Mouse (Mus musculus) C2C12 (cell line): ENCODE measurements around the gene Tm4sf20. TPM values are rescaled to one million over a fixed set of nuclear protein-coding genes. Genes with fewer than 3 reads are reported as not detected.

Experiments
- H3K27me3 ChIP-seq: one replicate; pipeline ENCODE4 v1.6.1; 2011; ENCODE audit not compliant: control insufficient read depth, insufficient read depth, insufficient read length
- H3K36me3 ChIP-seq: one replicate; pipeline ENCODE4 v1.6.1; 2011; ENCODE audit not compliant: control insufficient read depth, insufficient read depth
- H3K4me3 ChIP-seq: one replicate; pipeline ENCODE4 v1.5.1; 2011; ENCODE audit warnings: mild to moderate bottlenecking, control low read depth; ENCODE audit not compliant: poor library complexity, insufficient read depth, severe bottlenecking
- H3K79me2 ChIP-seq: one replicate; pipeline ENCODE4 v1.6.1; 2011; ENCODE audit not compliant: control insufficient read depth, insufficient read depth
- H3K79me3 ChIP-seq: one replicate; pipeline ENCODE4 v1.6.1; 2011; ENCODE audit warnings: low read depth, control low read depth
- H3ac ChIP-seq: one replicate; pipeline ENCODE3; 2011; ENCODE audit warnings: low read depth; ENCODE audit not compliant: control insufficient read depth, insufficient read length
- CEBPB ChIP-seq: IDR thresholded peaks from one replicate; pipeline ENCODE4 v1.6.1; 2011; ENCODE audit warnings: low read depth, mild to moderate bottlenecking, control low read depth, moderate library complexity
- CTCF ChIP-seq: IDR thresholded peaks from one replicate; pipeline ENCODE4 v1.5.1; 2011; ENCODE audit not compliant: control insufficient read depth, insufficient read depth, insufficient read length
- FOSL1 ChIP-seq: IDR thresholded peaks from one replicate; pipeline ENCODE4 v1.8.0; 2011; ENCODE audit warnings: mild to moderate bottlenecking, low read length; ENCODE audit not compliant: poor library complexity, insufficient read depth, severe bottlenecking
- MAX ChIP-seq: IDR thresholded peaks from one replicate; pipeline ENCODE4 v1.6.1; 2011; ENCODE audit warnings: mild to moderate bottlenecking, control low read depth
- MYOD1 ChIP-seq: IDR thresholded peaks from one replicate; pipeline ENCODE4 v1.6.1; 2011; ENCODE audit warnings: low read depth; ENCODE audit not compliant: control insufficient read depth, insufficient read length
- MYOG ChIP-seq: IDR thresholded peaks from one replicate; pipeline ENCODE4 v1.6.1; 2011; ENCODE audit not compliant: control insufficient read depth, insufficient read length; ENCODE audit errors: extremely low read depth
- USF1 ChIP-seq: IDR thresholded peaks from one replicate; pipeline ENCODE4 v1.6.1; 2011; ENCODE audit warnings: low read depth, mild to moderate bottlenecking, control low read depth, moderate library complexity
- polyA plus RNA-seq: library from polyadenylated mRNA; unstranded; fragments of >200 nt; fragmentation: generic; extraction: Trizol; gene quantifications from one replicate; pipeline ENCODE4 v1.2.1, GENCODE M21; 2012; ENCODE audit warnings: missing spikeins

Gene Tm4sf20
- polyA plus RNA-seq, 1 experiment = not detected

- H3ac ChIP-seq = no peak overlapping the region
Measured at GRCm38 (mm10) chr1:82761454-82762169, 6.6 kb downstream of the Tm4sf20 start.

GRCm38 (mm10) chr1:82759520-82759919 is 8.7 kb downstream of the Tm4sf20 start:
- H3K36me3 ChIP-seq = peaks cover 25% of the 10 kb centered on the region
- H3K4me3 ChIP-seq = no peak overlapping the region
- no peaks in the 10 kb centered on the region for H3K79me3 ChIP-seq
- no peaks in the 10 kb centered on the region for H3K27me3 ChIP-seq
- no peak overlapping the region for H3ac ChIP-seq
- no peaks in the 10 kb centered on the region for H3K79me2 ChIP-seq
- TF ChIP-seq MYOG = no peak
- no peak for TF ChIP-seq CEBPB
- no peak for TF ChIP-seq MYOD1
- TF ChIP-seq FOSL1 = no peak
- TF ChIP-seq USF1 = no peak
- no peak for TF ChIP-seq MAX
- TF ChIP-seq CTCF = no peak

More at GRCm38 (mm10) chr1:82761454-82762169, 6.6 kb downstream of the Tm4sf20 start:
- Histone ChIP-seq H3K27me3 (no peaks in the 10 kb centered on the region), H3K79me3 (no peaks in the 10 kb centered on the region), H3K79me2 (no peaks in the 10 kb centered on the region), H3K4me3 (no peak overlapping the region), H3K36me3 (peaks cover 17% of the 10 kb centered on the region)
- TF ChIP-seq CEBPB (no peak), MAX (no peak), FOSL1 (no peak), USF1 (no peak)

- H3K36me3 ChIP-seq = peaks cover 43% of the 10 kb centered on the region
Measured at GRCm38 (mm10) chr1:82747714-82748452, 20.4 kb downstream of the Tm4sf20 start.

GRCm38 (mm10) chr1:82746408-82746807 is 21.9 kb downstream of the Tm4sf20 start:
- Histone ChIP-seq H3K79me3 (no peaks in the 10 kb centered on the region), H3K27me3 (no peaks in the 10 kb centered on the region), H3K4me3 (no peak overlapping the region), H3ac (no peak overlapping the region), H3K79me2 (no peaks in the 10 kb centered on the region), H3K36me3 (peaks cover 44% of the 10 kb centered on the region)
- TF ChIP-seq MYOD1 (no peak), CEBPB (no peak), CTCF (no peak), MYOG (no peak), FOSL1 (no peak), USF1 (no peak), MAX (no peak)

More at GRCm38 (mm10) chr1:82747714-82748452, 20.4 kb downstream of the Tm4sf20 start:
- TF ChIP-seq USF1 (no peak), CTCF (no peak), MAX (no peak), FOSL1 (no peak), MYOD1 (no peak), MYOG (no peak), CEBPB (no peak)
- Histone ChIP-seq H3K27me3 (no peaks in the 10 kb centered on the region), H3K79me3 (no peaks in the 10 kb centered on the region), H3K4me3 (no peak overlapping the region), H3K79me2 (no peaks in the 10 kb centered on the region), H3ac (no peak overlapping the region)

- Histone ChIP-seq H3K79me3 (no peaks in the 10 kb centered on the region), H3K79me2 (no peaks in the 10 kb centered on the region), H3ac (no peak overlapping the region), H3K36me3 (peaks cover 50% of the 10 kb centered on the region), H3K4me3 (no peak overlapping the region), H3K27me3 (no peaks in the 10 kb centered on the region)
- no peak for TF ChIP-seq MAX
- TF ChIP-seq USF1 = no peak
- no peak for TF ChIP-seq CTCF
- TF ChIP-seq FOSL1 = no peak
- TF ChIP-seq MYOG = no peak
- no peak for TF ChIP-seq MYOD1
- TF ChIP-seq CEBPB = no peak
Measured at GRCm38 (mm10) chr1:82743962-82744361, 24.3 kb downstream of the Tm4sf20 start.
